Mouse (Mus musculus): ENCODE measurements around the gene Sh2d6. TPM values are rescaled to one million over a fixed set of nuclear protein-coding genes. Genes with fewer than 3 reads are reported as not detected.
A peak's percentile ranks its signal among the peaks of the same experiment; 100 is the strongest.

The Sh2d6 gene
- polyA plus RNA-seq, 1 experiment from 2014 or later = 1.5 TPM

- ATAC-seq = no peak; the same call in 1 of the 2 replicates
- Histone ChIP-seq H3K9me3 (no peaks in the 10 kb centered on the region), H3K27me3 (no peaks in the 10 kb centered on the region), H3K27ac (peak overlapping the region; percentile 95), H3K9ac (replicated peaks) (no peak overlapping the region), H3K4me2 (replicated peaks) (peak overlapping the region; percentile 40), H3K36me3 (no peaks in the 10 kb centered on the region), H3K4me1 (replicated peaks) (peaks cover 45% of the 10 kb centered on the region), H3K4me3 (replicated peaks) (no peak overlapping the region)
- WGBS = 92% methylated on average over 1 of the region's 1 CpGs
Measured at GRCm38 (mm10) chr6:72518842-72519241, 2.7 kb downstream of the Sh2d6 start.

GRCm38 (mm10) chr6:72515644-72516043, 5.9 kb downstream of the Sh2d6 start:
- 96% methylated on average over 6 of the region's 6 CpGs for WGBS
- ATAC-seq = no peak
- Histone ChIP-seq H3K27me3 (no peaks in the 10 kb centered on the region), H3K9me3 (no peaks in the 10 kb centered on the region), H3K27ac (no peak overlapping the region), H3K9ac (replicated peaks) (no peak overlapping the region), H3K4me2 (replicated peaks) (no peak overlapping the region), H3K4me1 (replicated peaks) (peaks cover 60% of the 10 kb centered on the region), H3K4me3 (replicated peaks) (no peak overlapping the region), H3K36me3 (no peaks in the 10 kb centered on the region)

GRCm38 (mm10) chr6:72513071-72513440, 8.5 kb downstream of the Sh2d6 start:
- H3K27me3 ChIP-seq = no peaks in the 10 kb centered on the region
- peak overlapping the region; percentile 53 for H3K4me2 ChIP-seq (replicated peaks)
- no peaks in the 10 kb centered on the region for H3K9me3 ChIP-seq
- WGBS = 43% methylated on average over 7 of the region's 7 CpGs
- H3K27ac ChIP-seq = peak overlapping the region; percentile 97
- H3K4me1 ChIP-seq (replicated peaks) = peaks cover 40% of the 10 kb centered on the region
- H3K4me3 ChIP-seq (replicated peaks) = peak overlapping the region; percentile 32; the same call in 1 of the 2 replicates
- peak overlapping the region; percentile 58 for H3K9ac ChIP-seq (replicated peaks)
- ATAC-seq = 0 out of 2 replicates have a peak, but pooled peaks have one; percentile 11
- no peaks in the 10 kb centered on the region for H3K36me3 ChIP-seq

- Histone ChIP-seq H3K9ac (replicated peaks) (peak overlapping the region; percentile 58), H3K27me3 (no peaks in the 10 kb centered on the region), H3K27ac (peak overlapping the region; percentile 97), H3K36me3 (no peaks in the 10 kb centered on the region), H3K4me2 (replicated peaks) (peak overlapping the region; percentile 53), H3K4me3 (replicated peaks) (peak overlapping the region; percentile 32), H3K9me3 (no peaks in the 10 kb centered on the region), H3K4me1 (replicated peaks) (peaks cover 37% of the 10 kb centered on the region)
- WGBS = 2% methylated on average over 33 of the region's 33 CpGs
- ATAC-seq = peak; percentile 93
Measured at GRCm38 (mm10) chr6:72512386-72513070, 9.0 kb downstream of the Sh2d6 start.

GRCm38 (mm10) chr6:72510686-72511421, 10.7 kb downstream of the Sh2d6 start:
- H3K36me3 ChIP-seq = no peaks in the 10 kb centered on the region
- no peaks in the 10 kb centered on the region for H3K27me3 ChIP-seq
- no peaks in the 10 kb centered on the region for H3K9me3 ChIP-seq
- peak overlapping the region; percentile 53; the same call in 1 of the 2 replicates for H3K27ac ChIP-seq
- peaks cover 37% of the 10 kb centered on the region for H3K4me1 ChIP-seq (replicated peaks)
- WGBS = 73% methylated on average over 6 of the region's 6 CpGs
- ATAC-seq = no peak
- H3K4me3 ChIP-seq (replicated peaks) = no peak overlapping the region
- H3K9ac ChIP-seq (replicated peaks) = no peak overlapping the region; the same call in 1 of the 2 replicates
- no peak overlapping the region for H3K4me2 ChIP-seq (replicated peaks)

GRCm38 (mm10) chr6:72509872-72510435, 11.6 kb downstream of the Sh2d6 start:
- no peak for ATAC-seq
- Histone ChIP-seq H3K9ac (replicated peaks) (no peak overlapping the region), H3K4me2 (replicated peaks) (no peak overlapping the region), H3K4me3 (replicated peaks) (no peak overlapping the region), H3K36me3 (no peaks in the 10 kb centered on the region), H3K27me3 (no peaks in the 10 kb centered on the region), H3K9me3 (no peaks in the 10 kb centered on the region), H3K4me1 (replicated peaks) (peaks cover 35% of the 10 kb centered on the region), H3K27ac (no peak overlapping the region)
- WGBS = 75% methylated on average over 2 of the region's 2 CpGs

GRCm38 (mm10) chr6:72508596-72508995, 12.9 kb downstream of the Sh2d6 start:
- Histone ChIP-seq H3K9ac (replicated peaks) (no peak overlapping the region; the same call in 1 of the 2 replicates), H3K27ac (no peak overlapping the region), H3K36me3 (no peaks in the 10 kb centered on the region), H3K4me3 (replicated peaks) (no peak overlapping the region), H3K27me3 (no peaks in the 10 kb centered on the region), H3K4me2 (replicated peaks) (no peak overlapping the region), H3K4me1 (replicated peaks) (peaks cover 27% of the 10 kb centered on the region), H3K9me3 (no peaks in the 10 kb centered on the region)
- 75% methylated on average over 4 of the region's 4 CpGs for WGBS
- ATAC-seq = no peak

GRCm38 (mm10) chr6:72506104-72506503, 15.4 kb downstream of the Sh2d6 start:
- Histone ChIP-seq H3K9me3 (no peaks in the 10 kb centered on the region), H3K27me3 (no peaks in the 10 kb centered on the region), H3K4me1 (replicated peaks) (0 out of 2 replicates have a peak, but pooled peaks cover 6% of the 10 kb centered on the region), H3K36me3 (no peaks in the 10 kb centered on the region), H3K9ac (replicated peaks) (no peak overlapping the region), H3K4me2 (replicated peaks) (no peak overlapping the region), H3K27ac (no peak overlapping the region), H3K4me3 (replicated peaks) (no peak overlapping the region)
- WGBS = 72% methylated on average over 1 of the region's 1 CpGs
- ATAC-seq = no peak

- H3K4me3 ChIP-seq (replicated peaks) = no peak overlapping the region
- H3K36me3 ChIP-seq = no peaks in the 10 kb centered on the region
- H3K9ac ChIP-seq (replicated peaks) = no peak overlapping the region
- H3K4me2 ChIP-seq (replicated peaks) = no peak overlapping the region
- no peak overlapping the region for H3K27ac ChIP-seq
- H3K4me1 ChIP-seq (replicated peaks) = no peaks in the 10 kb centered on the region
- 85% methylated on average over 2 of the region's 2 CpGs for WGBS
- ATAC-seq = no peak
- no peaks in the 10 kb centered on the region for H3K9me3 ChIP-seq
- no peaks in the 10 kb centered on the region for H3K27me3 ChIP-seq
Measured at GRCm38 (mm10) chr6:72503939-72504338, 17.6 kb downstream of the Sh2d6 start.

GRCm38 (mm10) chr6:72503309-72503708, 18.2 kb downstream of the Sh2d6 start:
- H3K4me1 ChIP-seq (replicated peaks) = no peaks in the 10 kb centered on the region
- H3K27me3 ChIP-seq = no peaks in the 10 kb centered on the region
- no peaks in the 10 kb centered on the region for H3K36me3 ChIP-seq
- H3K27ac ChIP-seq = no peak overlapping the region
- ATAC-seq = no peak
- H3K4me3 ChIP-seq (replicated peaks) = no peak overlapping the region
- no peaks in the 10 kb centered on the region for H3K9me3 ChIP-seq
- H3K4me2 ChIP-seq (replicated peaks) = no peak overlapping the region
- H3K9ac ChIP-seq (replicated peaks) = no peak overlapping the region

GRCm38 (mm10) chr6:72498950-72499349, 22.6 kb downstream of the Sh2d6 start:
- Histone ChIP-seq H3K27me3 (no peaks in the 10 kb centered on the region), H3K9me3 (no peaks in the 10 kb centered on the region), H3K4me1 (replicated peaks) (no peaks in the 10 kb centered on the region), H3K4me2 (replicated peaks) (no peak overlapping the region), H3K36me3 (no peaks in the 10 kb centered on the region), H3K9ac (replicated peaks) (no peak overlapping the region), H3K27ac (no peak overlapping the region), H3K4me3 (replicated peaks) (no peak overlapping the region)
- no peak for ATAC-seq
- WGBS = 84% methylated on average over 5 of the region's 5 CpGs

GRCm38 (mm10) chr6:72492892-72493291, 28.6 kb downstream of the Sh2d6 start:
- Histone ChIP-seq H3K9me3 (no peaks in the 10 kb centered on the region), H3K9ac (replicated peaks) (no peak overlapping the region), H3K4me1 (replicated peaks) (no peaks in the 10 kb centered on the region), H3K36me3 (no peaks in the 10 kb centered on the region), H3K27me3 (no peaks in the 10 kb centered on the region), H3K4me3 (replicated peaks) (no peak overlapping the region), H3K4me2 (replicated peaks) (no peak overlapping the region), H3K27ac (no peak overlapping the region)
- 90% methylated on average over 6 of the region's 6 CpGs for WGBS
- no peak for ATAC-seq

Measured in midbrain, embryonic 13.5 days (tissue).